Mouse (Mus musculus): ENCODE data around the gene Gm20661.

DNA sequence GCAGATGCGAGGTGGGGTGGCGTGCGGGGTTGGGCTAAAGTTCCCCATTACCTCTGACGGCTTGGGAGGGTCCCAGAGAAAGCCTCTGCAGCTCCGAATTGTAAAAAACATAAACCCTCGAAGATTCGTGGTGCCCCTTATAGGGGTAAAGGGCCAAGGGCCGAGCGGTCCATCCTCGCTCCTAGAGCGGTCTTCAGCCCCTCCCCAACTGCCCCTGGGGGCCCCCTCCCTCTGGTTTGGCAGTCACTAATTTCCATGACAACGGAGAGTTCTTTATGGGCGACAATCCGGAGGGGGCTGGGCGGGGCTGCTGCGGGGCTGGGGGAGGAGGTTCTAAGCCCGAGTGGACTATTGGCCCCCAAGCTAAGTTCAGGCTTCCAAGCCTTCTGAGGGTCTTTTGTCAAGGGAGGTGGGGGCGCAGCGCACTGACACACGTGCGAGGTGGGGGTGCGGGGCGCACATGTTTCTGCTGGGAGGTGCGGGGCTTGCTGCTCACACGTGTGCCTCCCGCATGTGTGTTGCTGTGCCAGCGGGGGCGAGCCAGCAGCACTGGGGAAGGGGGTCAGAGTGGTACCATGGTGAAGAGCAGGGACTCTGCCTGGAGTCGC, 46.5 kb upstream of the Gm20661 start:
- TF ChIP-seq CTCF (IDR thresholded peaks at IDR 0.05; ENCODE audit: borderline replicate concordance, insufficient read depth, low read depth, low read length) (no peak), POLR2A (IDR thresholded peaks at IDR 0.05; ENCODE audit: borderline replicate concordance, insufficient read depth, low read length) (no peak)

All from cerebellum, adult 2 months (tissue).